Mouse (Mus musculus) NIH3T3 (cell line): ENCODE measurements around the gene Pdcd2.

ENCODE experiments used
- DNase-seq: peaks from one replicate; pipeline ENCODE4 v3.0.0-alpha.2; 2012; ENCODE audit warnings: low read depth

Pdcd2 gene

GRCm38 (mm10) chr17:15498753-15499113 lies 28.4 kb downstream of the Pdcd2 start:
- DNase-seq = peak; percentile 35

- peak; percentile 97 for DNase-seq
Measured at GRCm38 (mm10) chr17:15497882-15498752, 29.0 kb downstream of the Pdcd2 start.

- no peak for DNase-seq
Measured at GRCm38 (mm10) chr17:15490542-15490941, 36.6 kb downstream of the Pdcd2 start.

- no peak for DNase-seq
Measured at GRCm38 (mm10) chr17:15472671-15473070, 54.4 kb downstream of the Pdcd2 start.
